Mouse (Mus musculus): ENCODE measurements at regions not wholly inside any gene's neighbourhood (a gene's known extent, or its start where the extent isn't known, plus 50 kb on each side); places are given as distances from the start of the nearest gene placed in this dataset.
"Not testable (repeated sequence)": the region's sequence is repeated elsewhere in the genome, so short reads cannot be mapped to it uniquely, and the experiment has no call there.

- TF ChIP-seq NANOG (IDR thresholded peaks at IDR 0.05; ENCODE audit: borderline replicate concordance, low read length) = no peak
- TF ChIP-seq CTCF (conservative IDR thresholded peaks at IDR 0.05; ENCODE audit: low read length) = no peak
- no peak for TF ChIP-seq POU5F1 (IDR thresholded peaks at IDR 0.05; ENCODE audit: borderline replicate concordance, low read length)
- Histone ChIP-seq H3K4me3 (replicated peaks; ENCODE audit: low read length) (no peak overlapping the region), H3K9me3 (ENCODE audit: low read length) (no peaks in the 10 kb centered on the region)
Observed at GRCm38 (mm10) chr4:6600766-6601367, 1638.0 kb downstream of the Car8 start.

GRCm38 (mm10) chr4:6596321-6596720, 1642.5 kb downstream of the Car8 start:
- H3K4me1 ChIP-seq (replicated peaks; ENCODE audit: low read depth, low read length) = peaks cover 23% of the 10 kb centered on the region
- TF ChIP-seq NANOG (IDR thresholded peaks at IDR 0.05; ENCODE audit: borderline replicate concordance, low read length) (no peak), POU5F1 (IDR thresholded peaks at IDR 0.05; ENCODE audit: borderline replicate concordance, low read length) (no peak), CTCF (conservative IDR thresholded peaks at IDR 0.05; ENCODE audit: low read length) (no peak)
- H3K9me3 ChIP-seq (ENCODE audit: low read length) = no peaks in the 10 kb centered on the region
- H3K27me3 ChIP-seq (ENCODE audit: insufficient read depth, low read length) = no peaks in the 10 kb centered on the region
- no peak overlapping the region for H3K4me3 ChIP-seq (replicated peaks; ENCODE audit: low read length)
- no peaks in the 10 kb centered on the region for H3K36me3 ChIP-seq (ENCODE audit: insufficient read depth, low read length)

More at GRCm38 (mm10) chr4:6600766-6601367, 1638.0 kb downstream of the Car8 start:
- Histone ChIP-seq H3K36me3 (ENCODE audit: insufficient read depth, low read length) (no peaks in the 10 kb centered on the region), H3K4me1 (replicated peaks; ENCODE audit: low read depth, low read length) (no peaks in the 10 kb centered on the region), H3K27me3 (ENCODE audit: insufficient read depth, low read length) (no peaks in the 10 kb centered on the region)

- not testable (repeated sequence) for H3K4me3 ChIP-seq (replicated peaks; ENCODE audit: low read length); H3K36me3 ChIP-seq (ENCODE audit: insufficient read depth, low read length); H3K27me3 ChIP-seq (ENCODE audit: insufficient read depth, low read length)
- H3K4me1 ChIP-seq (replicated peaks; ENCODE audit: low read depth, low read length) = peaks cover 29% of the 10 kb centered on the region
- TF ChIP-seq POU5F1 (IDR thresholded peaks at IDR 0.05; ENCODE audit: borderline replicate concordance, low read length) (peak; percentile 65; the same call in 1 of the 2 replicates), NANOG (IDR thresholded peaks at IDR 0.05; ENCODE audit: borderline replicate concordance, low read length) (peak; percentile 94)
- H3K9me3 ChIP-seq (ENCODE audit: low read length) = peaks cover 18% of the 10 kb centered on the region; the same call in 1 of the 2 replicates
Observed at GRCm38 (mm10) chr4:6592890-6593289, 1646.0 kb downstream of the Car8 start.

- Histone ChIP-seq H3K9me3 (ENCODE audit: low read length) (peaks cover 8% of the 10 kb centered on the region; the same call in 1 of the 2 replicates), H3K27me3 (ENCODE audit: insufficient read depth, low read length) (no peaks in the 10 kb centered on the region), H3K4me3 (replicated peaks; ENCODE audit: low read length) (no peak overlapping the region), H3K4me1 (replicated peaks; ENCODE audit: low read depth, low read length) (no peaks in the 10 kb centered on the region), H3K36me3 (ENCODE audit: insufficient read depth, low read length) (no peaks in the 10 kb centered on the region)
- TF ChIP-seq POU5F1 (IDR thresholded peaks at IDR 0.05; ENCODE audit: borderline replicate concordance, low read length) = no peak
- TF ChIP-seq CTCF (conservative IDR thresholded peaks at IDR 0.05; ENCODE audit: low read length) = peak; percentile 88
Observed at GRCm38 (mm10) chr4:6561604-6562357, 1677.1 kb downstream of the Car8 start.

GRCm38 (mm10) chr4:6539626-6540025, 1699.2 kb downstream of the Car8 start:
- TF ChIP-seq NANOG (IDR thresholded peaks at IDR 0.05; ENCODE audit: borderline replicate concordance, low read length) = no peak
- Histone ChIP-seq H3K4me1 (replicated peaks; ENCODE audit: low read depth, low read length) (no peaks in the 10 kb centered on the region), H3K36me3 (ENCODE audit: insufficient read depth, low read length) (no peaks in the 10 kb centered on the region), H3K9me3 (ENCODE audit: low read length) (peaks cover 4% of the 10 kb centered on the region; the same call in 1 of the 2 replicates), H3K4me3 (replicated peaks; ENCODE audit: low read length) (no peak overlapping the region), H3K27me3 (ENCODE audit: insufficient read depth, low read length) (no peaks in the 10 kb centered on the region)

GRCm38 (mm10) chr4:6532441-6532840, 1706.4 kb downstream of the Car8 start:
- TF ChIP-seq POU5F1 (IDR thresholded peaks at IDR 0.05; ENCODE audit: borderline replicate concordance, low read length) (no peak), NANOG (IDR thresholded peaks at IDR 0.05; ENCODE audit: borderline replicate concordance, low read length) (no peak), CTCF (conservative IDR thresholded peaks at IDR 0.05; ENCODE audit: low read length) (no peak)
- Histone ChIP-seq H3K4me3 (replicated peaks; ENCODE audit: low read length) (no peak overlapping the region), H3K27me3 (ENCODE audit: insufficient read depth, low read length) (no peaks in the 10 kb centered on the region), H3K4me1 (replicated peaks; ENCODE audit: low read depth, low read length) (no peaks in the 10 kb centered on the region), H3K36me3 (ENCODE audit: insufficient read depth, low read length) (no peaks in the 10 kb centered on the region), H3K9me3 (ENCODE audit: low read length) (peaks cover 31% of the 10 kb centered on the region)

- Histone ChIP-seq H3K36me3 (ENCODE audit: insufficient read depth, low read length) (no peaks in the 10 kb centered on the region), H3K27me3 (ENCODE audit: insufficient read depth, low read length) (no peaks in the 10 kb centered on the region)
Observed at GRCm38 (mm10) chr4:6517626-6518025, 1721.2 kb downstream of the Car8 start.

GRCm38 (mm10) chr4:6514823-6515222, 1721.7 kb upstream of the Impad1 start:
- no peaks in the 10 kb centered on the region for H3K27me3 ChIP-seq (ENCODE audit: insufficient read depth, low read length)
- TF ChIP-seq NANOG (IDR thresholded peaks at IDR 0.05; ENCODE audit: borderline replicate concordance, low read length) (no peak; the same call in 1 of the 2 replicates), CTCF (conservative IDR thresholded peaks at IDR 0.05; ENCODE audit: low read length) (peak; percentile 62)
- H3K4me1 ChIP-seq (replicated peaks; ENCODE audit: low read depth, low read length) = 0 out of 2 replicates have a peak, but pooled peaks cover 4% of the 10 kb centered on the region
- H3K4me3 ChIP-seq (replicated peaks; ENCODE audit: low read length) = no peak overlapping the region
- no peaks in the 10 kb centered on the region for H3K36me3 ChIP-seq (ENCODE audit: insufficient read depth, low read length)
- H3K9me3 ChIP-seq (ENCODE audit: low read length) = peaks cover 26% of the 10 kb centered on the region

More at GRCm38 (mm10) chr4:6517626-6518025, 1721.2 kb downstream of the Car8 start:
- no peak for TF ChIP-seq NANOG (IDR thresholded peaks at IDR 0.05; ENCODE audit: borderline replicate concordance, low read length)
- TF ChIP-seq POU5F1 (IDR thresholded peaks at IDR 0.05; ENCODE audit: borderline replicate concordance, low read length) = no peak
- TF ChIP-seq CTCF (conservative IDR thresholded peaks at IDR 0.05; ENCODE audit: low read length) = no peak
- Histone ChIP-seq H3K4me3 (replicated peaks; ENCODE audit: low read length) (no peak overlapping the region), H3K4me1 (replicated peaks; ENCODE audit: low read depth, low read length) (0 out of 2 replicates have a peak, but pooled peaks cover 3% of the 10 kb centered on the region), H3K9me3 (ENCODE audit: low read length) (peaks cover 28% of the 10 kb centered on the region)
